Mouse (Mus musculus) forebrain, embryonic 14.5 days (tissue): ENCODE data around the gene Ogn. TPM values are rescaled to one million over a fixed set of nuclear protein-coding genes. Genes with fewer than 3 reads are reported as not detected.

Experiments used
- ATAC-seq: fragments of 200-750 bp; cut with Nextera tagmentation; 2 replicates; pipeline ENCODE4 v1.8.0; 2017; ENCODE audit warnings: mild to moderate bottlenecking, moderate library complexity
- DNase-seq: peaks from one replicate; pipeline ENCODE4 v3.0.0-alpha.2; 2015; ENCODE audit warnings: low spot score
- H3K27ac ChIP-seq: fragments of 300-500 bp; sonication (generic); 2 replicates; pipeline ENCODE4 v1.5.1; 2014; ENCODE audit warnings: low read depth, mild to moderate bottlenecking, control low read depth, low read length, moderate library complexity
- H3K27me3 ChIP-seq: fragments of 300-500 bp; sonication (generic); replicated peaks from 2 replicates; pipeline ENCODE4 v1.6.1; 2014; ENCODE audit warnings: low read length, control low read depth, mixed read lengths; ENCODE audit not compliant: control insufficient read depth, insufficient read depth
- H3K36me3 ChIP-seq: fragments of 300-500 bp; sonication (generic); 2 replicates; pipeline ENCODE4 v1.6.1; 2014; ENCODE audit warnings: low read length, control low read depth; ENCODE audit not compliant: control insufficient read depth, insufficient read depth
- H3K4me1 ChIP-seq: fragments of 300-500 bp; sonication (generic); 2 replicates; pipeline ENCODE4 v1.6.1; 2014; ENCODE audit warnings: antibody characterized with exemption, low read length, control low read depth; ENCODE audit not compliant: control insufficient read depth, insufficient read depth
- H3K4me2 ChIP-seq: fragments of 300-500 bp; sonication (generic); 2 replicates; pipeline ENCODE4 v1.6.1; 2014; ENCODE audit warnings: mild to moderate bottlenecking, control low read depth, low read length
- H3K4me3 ChIP-seq: fragments of 300-500 bp; sonication (generic); 2 replicates; pipeline ENCODE4 v1.5.1; 2014; ENCODE audit warnings: low read depth, low read length, control low read depth
- H3K9ac ChIP-seq: fragments of 300-500 bp; sonication (generic); 2 replicates; pipeline ENCODE4 v1.6.1; 2014; ENCODE audit warnings: mild to moderate bottlenecking, low read length, control low read depth, moderate library complexity
- H3K9me3 ChIP-seq: fragments of 300-500 bp; sonication (generic); replicated peaks from 2 replicates; pipeline ENCODE4 v1.6.1; 2016; ENCODE audit warnings: low read length, control low read depth, mixed read lengths; ENCODE audit not compliant: control insufficient read depth
- WGBS: fragments of 180-500 bp; shearing (Covaris S2); extraction: QIAGEN DNeasy Blood & Tissue Kit; methylation state at CpG from one replicate; pipeline ENCODE4 v1.1.7; 2014; 5-methylcytosine and 5-hydroxymethylcytosine counted together
- polyA plus RNA-seq: library from polyadenylated mRNA; unstranded; fragments of >200 nt; fragmentation: Nextera tagmentation; extraction: Ambion mirVana; gene quantifications from 2 replicates; pipeline ENCODE4 v1.2.1, GENCODE M21; 2014

Ogn gene
- 10.8 and 16.5 TPM in 2 replicates for polyA plus RNA-seq

- DNase-seq = peak; percentile 43
- no peaks in the 10 kb centered on the region for H3K36me3 ChIP-seq
- H3K27me3 ChIP-seq = no peaks in the 10 kb centered on the region
- no peak for ATAC-seq
- H3K9me3 ChIP-seq = no peaks in the 10 kb centered on the region
- no peak within 1 kb of the TSS for H3K4me2 ChIP-seq
- H3K4me1 ChIP-seq = no peaks in the 10 kb centered on the region
- no peak within 1 kb of the TSS for H3K4me3 ChIP-seq
- H3K27ac ChIP-seq = no peak within 1 kb of the TSS
- H3K9ac ChIP-seq = no peak within 1 kb of the TSS
- WGBS = 67% methylated on average over 4 of the region's 4 CpGs
These were observed at the start of gene Ogn for GRCm38 (mm10) chr13:49607714-49608113. Gene Ogn (plus strand): TSS chr13:49608046.

DNA sequence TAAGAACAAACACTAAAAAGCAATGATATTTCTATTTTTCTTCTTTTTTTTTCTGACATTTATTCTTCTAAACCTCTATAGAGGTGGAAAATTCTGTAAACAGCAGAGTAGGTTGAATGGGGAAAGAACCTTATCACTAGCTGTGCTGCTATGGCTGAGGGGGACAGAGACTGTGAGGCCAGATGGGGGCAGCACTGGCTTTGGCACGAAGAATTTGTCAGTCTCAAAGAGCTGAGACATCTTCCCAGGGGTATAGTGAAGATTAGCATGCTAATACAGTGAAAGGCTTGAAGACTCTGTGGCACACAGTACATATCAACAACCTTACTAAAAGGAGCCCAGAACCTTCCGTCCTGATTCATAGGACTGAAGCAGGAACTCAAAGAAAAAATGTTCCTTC, 48.7 kb upstream of the Ogn start:
- no peaks in the 10 kb centered on the region for H3K27me3 ChIP-seq
- WGBS = 37% methylated on average over 2 of the region's 2 CpGs
- peak; percentile 22 for DNase-seq
- ATAC-seq = no peak
- H3K9me3 ChIP-seq = no peaks in the 10 kb centered on the region
- H3K4me3 ChIP-seq = no peak overlapping the region
- H3K4me2 ChIP-seq = no peak overlapping the region
- H3K4me1 ChIP-seq = no peaks in the 10 kb centered on the region
- H3K36me3 ChIP-seq = no peaks in the 10 kb centered on the region
- H3K9ac ChIP-seq = no peak overlapping the region
- no peak overlapping the region for H3K27ac ChIP-seq

DNA sequence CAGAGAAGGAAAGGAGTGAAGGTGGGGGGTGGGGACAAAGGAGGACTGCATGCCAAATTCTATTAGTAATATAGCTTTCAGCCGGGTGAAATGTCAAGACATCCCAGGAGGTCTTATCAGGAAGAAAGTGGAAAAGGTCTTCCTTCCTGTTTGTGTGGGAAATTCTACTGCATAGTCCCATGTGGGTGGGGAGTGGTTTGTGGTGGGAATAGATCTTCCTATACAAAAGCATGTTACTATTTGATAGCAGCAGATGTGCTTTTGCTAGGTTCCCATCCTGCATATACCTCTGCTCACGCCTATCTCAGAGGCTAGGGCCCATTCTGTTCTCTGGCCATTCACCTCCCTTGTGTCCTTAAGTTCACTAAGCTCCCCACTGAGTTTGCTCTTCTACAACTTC, 47.0 kb upstream of the Ogn start:
- no peaks in the 10 kb centered on the region for H3K36me3 ChIP-seq
- H3K9me3 ChIP-seq = no peaks in the 10 kb centered on the region
- 72% methylated on average over 2 of the region's 2 CpGs for WGBS
- no peaks in the 10 kb centered on the region for H3K27me3 ChIP-seq
- H3K4me1 ChIP-seq = no peaks in the 10 kb centered on the region
- DNase-seq (no peak), ATAC-seq (no peak)
- no peak overlapping the region for H3K27ac ChIP-seq
- H3K9ac ChIP-seq = no peak overlapping the region
- no peak overlapping the region for H3K4me2 ChIP-seq
- no peak overlapping the region for H3K4me3 ChIP-seq

GRCm38 (mm10) chr13:49564347-49564746, 43.5 kb upstream of the Ogn start:
- Histone ChIP-seq H3K9ac (no peak overlapping the region), H3K4me2 (no peak overlapping the region), H3K9me3 (no peaks in the 10 kb centered on the region), H3K4me1 (no peaks in the 10 kb centered on the region), H3K27me3 (no peaks in the 10 kb centered on the region), H3K36me3 (no peaks in the 10 kb centered on the region), H3K4me3 (no peak overlapping the region), H3K27ac (no peak overlapping the region)
- DNase-seq = no peak
- WGBS = 94% methylated on average over 1 of the region's 1 CpGs
- no peak for ATAC-seq

DNA sequence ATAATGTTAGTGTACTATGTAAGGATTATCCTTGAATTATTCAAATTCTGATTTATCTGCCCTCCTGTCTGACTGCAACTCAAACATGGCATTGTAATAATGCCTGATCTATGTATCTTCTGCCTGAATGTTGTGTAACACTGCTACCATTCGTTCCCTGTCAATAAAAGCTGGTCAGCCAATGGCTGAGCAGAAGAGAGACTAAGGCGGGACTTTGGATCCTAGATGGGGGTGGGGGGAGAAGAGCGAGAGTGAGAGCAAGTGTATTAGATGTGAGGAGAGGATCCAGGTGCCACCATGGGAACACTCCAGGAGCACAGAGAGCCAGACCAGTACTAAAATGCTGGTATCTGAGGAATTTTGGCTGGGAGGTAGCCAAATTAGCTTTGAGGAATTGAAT, 37.5 kb upstream of the Ogn start:
- 68% methylated on average over 3 of the region's 3 CpGs for WGBS
- Histone ChIP-seq H3K4me1 (no peaks in the 10 kb centered on the region), H3K4me2 (no peak overlapping the region), H3K36me3 (no peaks in the 10 kb centered on the region), H3K27ac (no peak overlapping the region), H3K27me3 (no peaks in the 10 kb centered on the region), H3K9ac (no peak overlapping the region), H3K4me3 (no peak overlapping the region), H3K9me3 (no peaks in the 10 kb centered on the region)
- ATAC-seq = no peak
- no peak for DNase-seq

GRCm38 (mm10) chr13:49571418-49571817, 36.4 kb upstream of the Ogn start:
- H3K36me3 ChIP-seq = no peaks in the 10 kb centered on the region
- H3K4me1 ChIP-seq = no peaks in the 10 kb centered on the region
- DNase-seq (no peak), ATAC-seq (no peak)
- no peak overlapping the region for H3K4me3 ChIP-seq
- H3K27ac ChIP-seq = no peak overlapping the region
- H3K4me2 ChIP-seq = no peak overlapping the region
- no peaks in the 10 kb centered on the region for H3K9me3 ChIP-seq
- H3K9ac ChIP-seq = no peak overlapping the region
- H3K27me3 ChIP-seq = no peaks in the 10 kb centered on the region
- 94% methylated on average over 2 of the region's 2 CpGs for WGBS

GRCm38 (mm10) chr13:49581541-49582530, 26.0 kb upstream of the Ogn start, which contains the start of gene Omd:
Gene Omd (plus strand): TSS chr13:49582462.
- 85% methylated on average over 8 of the region's 8 CpGs for WGBS
- no peak within 1 kb of the TSS for H3K27ac ChIP-seq
- H3K4me3 ChIP-seq = no peak within 1 kb of the TSS
- no peak within 1 kb of the TSS for H3K9ac ChIP-seq
- no peak for DNase-seq
- ATAC-seq = no peak
- H3K4me1 ChIP-seq = no peaks in the 10 kb centered on the region
- H3K9me3 ChIP-seq = no peaks in the 10 kb centered on the region
- no peak within 1 kb of the TSS for H3K4me2 ChIP-seq
- H3K27me3 ChIP-seq = no peaks in the 10 kb centered on the region
- H3K36me3 ChIP-seq = no peaks in the 10 kb centered on the region

DNA sequence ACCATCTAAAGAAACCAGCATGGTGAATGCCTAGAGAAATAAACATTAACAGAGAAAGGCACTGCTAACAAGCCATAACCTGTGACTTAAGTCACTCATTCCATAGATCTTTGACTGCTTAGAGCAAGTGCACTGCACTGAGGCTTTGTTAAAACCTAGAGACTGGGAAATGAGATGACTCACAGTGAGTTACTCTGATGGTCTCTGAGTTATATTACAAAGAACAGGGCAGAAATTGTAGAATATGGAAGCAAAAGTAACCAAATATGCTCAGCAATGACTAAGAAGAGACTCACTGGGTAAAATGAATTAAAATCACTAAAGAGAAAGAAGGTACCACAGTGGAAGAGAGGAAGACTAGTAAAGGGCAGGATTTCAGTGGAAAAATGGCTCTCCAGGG, 24.0 kb upstream of the Ogn start:
- DNase-seq = no peak
- Histone ChIP-seq H3K9ac (no peak overlapping the region), H3K36me3 (no peaks in the 10 kb centered on the region), H3K4me1 (no peaks in the 10 kb centered on the region), H3K4me3 (no peak overlapping the region), H3K4me2 (no peak overlapping the region), H3K9me3 (no peaks in the 10 kb centered on the region), H3K27me3 (no peaks in the 10 kb centered on the region), H3K27ac (no peak overlapping the region)
- no peak for ATAC-seq

GRCm38 (mm10) chr13:49584307-49585005, 23.4 kb upstream of the Ogn start:
- Histone ChIP-seq H3K27me3 (no peaks in the 10 kb centered on the region), H3K4me3 (no peak overlapping the region), H3K4me1 (no peaks in the 10 kb centered on the region), H3K36me3 (no peaks in the 10 kb centered on the region), H3K9me3 (no peaks in the 10 kb centered on the region), H3K4me2 (no peak overlapping the region), H3K27ac (no peak overlapping the region), H3K9ac (no peak overlapping the region)
- peak; percentile 9 for DNase-seq
- no peak for ATAC-seq
- 84% methylated on average over 8 of the region's 8 CpGs for WGBS
